Mouse (Mus musculus) right cerebral cortex, postnatal 14 days (tissue): ENCODE results near the gene Dlat.

Experiments
- DNase-seq: peaks from one replicate; pipeline ENCODE4 v3.0.0; 2022

Dlat gene

DNA sequence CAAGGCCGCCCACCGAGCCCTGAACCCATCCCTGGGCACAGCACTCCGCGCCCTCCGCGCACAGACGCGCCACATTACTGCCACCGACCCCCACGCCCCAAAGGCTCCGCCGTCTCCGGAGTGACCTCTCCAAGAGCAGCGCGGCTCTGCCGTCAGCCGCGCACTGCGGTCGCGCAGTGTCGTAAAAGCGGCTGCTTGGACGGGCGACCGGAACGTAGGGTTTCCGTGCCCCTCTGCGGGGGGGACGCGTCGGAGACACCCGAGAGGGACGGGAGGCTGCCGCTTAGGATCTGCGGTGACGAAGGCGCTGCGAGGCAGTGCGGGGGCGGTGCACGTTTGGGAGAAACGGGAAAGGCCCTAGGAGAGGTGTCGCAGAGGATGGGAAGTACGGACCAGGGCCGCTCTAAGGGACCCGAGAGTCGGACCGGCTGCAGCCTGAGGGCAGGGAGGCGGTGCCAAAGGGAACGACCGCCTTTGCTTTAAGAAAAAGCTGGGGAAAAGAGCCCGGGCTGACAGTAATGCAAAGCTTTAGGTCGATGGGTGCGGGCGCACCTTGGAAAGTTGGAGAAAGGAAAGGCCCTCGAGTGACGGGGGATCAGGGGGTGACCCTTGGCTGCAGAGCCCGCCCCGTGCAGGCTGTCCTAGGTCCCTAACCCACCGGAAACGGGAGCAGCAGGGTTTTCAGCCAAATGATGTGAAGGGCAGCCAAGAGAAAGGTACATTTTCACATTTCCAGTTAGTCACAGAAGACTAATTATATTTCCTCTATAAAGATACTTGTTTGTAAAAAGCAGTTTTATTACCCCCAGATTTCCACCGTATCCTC, at the start of gene Dlat:
Gene Dlat (minus strand): TSS at position 389 of the 826 bp plus-strand sequence.
- peak; percentile 85 for DNase-seq

DNA sequence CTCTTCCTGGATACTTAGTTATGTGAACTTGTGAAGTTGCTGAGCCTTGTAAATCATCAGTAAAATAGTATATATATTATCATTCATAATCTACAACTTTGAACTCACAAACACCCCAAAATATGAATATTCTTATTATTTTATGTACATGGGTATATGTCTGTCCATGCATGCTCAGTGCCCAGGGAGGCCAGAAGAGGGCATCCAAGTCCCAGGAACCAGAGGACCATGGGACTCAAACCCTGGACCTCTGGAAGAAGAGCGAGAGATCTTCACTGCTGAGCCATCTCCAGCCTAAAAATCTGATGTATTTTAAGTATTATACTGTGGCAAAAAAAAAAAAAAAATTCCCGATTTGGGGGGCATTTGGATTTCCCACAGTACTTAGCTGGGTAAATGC, 49.5 kb upstream of the Dlat start:
- peak; percentile 35 for DNase-seq

DNA sequence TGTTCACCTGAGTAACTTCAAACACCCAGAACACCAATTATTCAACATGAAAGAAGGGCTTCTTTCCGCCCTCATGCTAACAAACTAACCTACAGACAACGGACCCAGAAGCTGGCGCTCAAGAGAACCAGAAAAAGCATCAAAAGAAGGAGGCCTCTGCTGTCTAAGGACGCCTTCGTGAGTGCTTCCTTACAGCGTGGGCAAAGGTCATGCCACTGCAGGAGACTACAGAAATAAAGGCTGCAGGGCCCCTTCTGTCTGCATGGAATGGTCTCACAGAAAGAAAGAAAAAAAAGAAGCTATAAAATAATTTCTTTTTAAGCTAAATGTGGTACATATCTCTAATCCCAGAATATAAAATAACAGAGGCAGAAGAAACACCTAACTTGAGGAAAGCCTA, 45.3 kb upstream of the Dlat start:
- DNase-seq = no peak

- DNase-seq = peak; percentile 35
Observed at GRCm38 (mm10) chr9:50700921-50701691, 41.5 kb upstream of the Dlat start.

- peak; percentile 59 for DNase-seq
Observed at GRCm38 (mm10) chr9:50698418-50699409, 39.1 kb upstream of the Dlat start.

DNA sequence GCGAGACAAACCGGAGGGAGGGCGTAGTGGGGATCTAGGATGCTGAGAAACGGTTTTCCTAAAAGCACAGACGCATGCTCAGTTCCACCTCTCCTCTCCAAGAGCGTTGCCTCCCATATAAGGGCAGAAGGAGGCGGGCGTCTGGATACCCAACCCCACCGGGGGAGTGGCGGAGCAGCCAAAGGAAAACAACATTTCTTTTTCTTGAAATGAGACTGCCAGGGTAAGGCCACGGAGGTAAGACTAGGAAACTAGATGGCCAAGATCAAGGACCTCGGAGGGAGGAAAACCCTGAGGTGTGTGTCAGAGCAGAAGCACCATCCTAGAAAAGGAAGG, 38.1 kb upstream of the Dlat start:
- peak; percentile 71 for DNase-seq

DNA sequence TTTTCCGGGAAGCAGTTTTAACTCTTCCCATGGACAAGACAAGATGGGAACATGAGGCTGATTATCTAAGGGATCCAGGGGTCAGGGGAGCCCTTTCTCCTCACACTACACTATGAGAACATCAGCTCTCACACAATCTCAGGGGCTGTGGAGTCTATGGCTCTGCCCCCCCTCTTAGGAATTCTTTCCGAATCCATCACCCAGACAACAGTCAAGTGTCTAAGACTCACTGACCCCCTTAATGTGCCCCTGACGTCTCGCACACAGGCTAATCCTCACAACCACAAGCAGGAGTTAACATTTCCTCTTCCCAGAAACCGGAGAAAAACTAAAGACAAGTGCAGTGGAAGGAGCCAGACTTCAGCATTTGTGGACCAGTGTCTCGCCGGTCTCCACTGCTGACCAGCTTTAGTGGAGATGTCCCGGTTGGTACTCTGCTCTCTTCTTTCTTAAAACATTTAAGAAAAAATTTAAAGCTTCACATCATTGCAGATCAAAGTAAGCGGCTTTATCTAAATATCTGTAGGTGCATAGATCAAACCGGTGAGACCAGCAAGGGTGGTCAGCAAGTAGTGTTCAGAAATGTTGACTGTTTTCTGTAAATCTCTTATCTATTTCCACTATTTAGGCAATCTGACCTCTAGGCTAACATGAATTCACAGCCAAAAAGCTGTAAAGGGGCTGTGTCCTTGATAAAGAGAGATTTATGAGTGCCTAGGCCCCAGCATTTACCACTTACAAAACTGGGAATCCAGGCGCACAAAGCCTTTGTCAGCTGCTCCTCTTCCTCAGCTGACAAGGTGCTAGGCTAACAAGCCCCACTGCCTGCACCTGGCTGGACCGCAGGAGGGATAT, 37.5 kb upstream of the Dlat start:
- no peak for DNase-seq

GRCm38 (mm10) chr9:50695153-50695552, 35.6 kb upstream of the Dlat start:
- DNase-seq = no peak

GRCm38 (mm10) chr9:50693631-50694030, 34.1 kb upstream of the Dlat start:
- peak; percentile 38 for DNase-seq

- DNase-seq = no peak
Observed at GRCm38 (mm10) chr9:50692626-50693580, 33.3 kb upstream of the Dlat start.

DNA sequence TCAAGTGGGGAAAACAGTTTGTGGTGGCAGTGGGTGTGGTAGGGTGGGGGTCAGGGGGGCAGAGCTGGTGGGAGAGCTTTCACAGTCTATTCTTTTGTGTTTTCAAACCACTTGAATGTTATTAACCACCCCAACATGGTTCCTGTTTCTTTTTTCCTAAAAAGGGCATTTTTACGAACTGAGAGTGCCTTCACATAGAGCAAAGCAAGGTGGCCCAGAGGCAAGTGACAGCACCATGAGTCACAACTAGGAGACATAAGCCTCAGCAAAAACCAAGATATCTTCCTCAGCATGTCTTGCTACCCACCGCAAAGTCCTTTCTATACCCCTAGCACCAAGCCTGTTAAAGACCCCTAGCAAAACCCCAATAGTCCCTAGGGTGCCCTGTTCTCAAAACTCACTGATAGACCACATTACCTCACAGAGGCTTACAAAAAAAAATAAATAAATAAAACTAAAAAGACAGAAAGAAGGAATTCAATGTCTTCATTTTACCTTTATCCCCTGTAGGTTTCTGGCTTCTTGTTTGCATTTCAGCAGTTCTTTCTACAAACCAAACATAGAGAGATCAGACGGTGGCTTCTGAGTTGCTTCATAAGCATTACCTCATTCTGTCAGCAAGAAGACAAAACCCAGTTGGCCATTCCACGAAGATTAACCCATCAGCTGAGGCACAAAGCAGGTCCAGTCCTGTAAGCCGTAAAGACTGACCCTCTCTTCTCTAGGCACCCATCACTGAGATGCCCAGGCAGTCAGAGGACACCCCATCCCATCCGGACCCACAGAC, 27.5 kb upstream of the Dlat start:
- no peak for DNase-seq

DNA sequence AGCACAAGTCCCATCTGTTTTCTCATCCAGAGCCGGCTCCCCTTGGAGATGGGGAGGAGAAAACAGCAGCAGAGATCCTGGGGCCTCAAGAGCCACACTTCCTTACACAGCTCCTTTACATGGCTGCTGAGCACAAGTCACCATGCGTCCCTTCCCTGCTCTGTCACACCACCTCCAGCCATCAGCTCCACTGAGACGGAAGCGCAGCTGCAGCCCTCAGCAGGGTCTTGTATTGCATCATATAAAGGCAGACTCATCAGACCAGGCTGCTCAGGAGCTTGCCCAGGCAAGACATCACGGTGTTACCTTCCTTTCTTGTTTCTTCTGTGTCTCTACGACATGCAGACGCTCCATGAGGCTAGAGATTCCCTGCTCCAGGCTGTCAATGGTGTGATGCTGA, 22.1 kb upstream of the Dlat start:
- no peak for DNase-seq

DNA sequence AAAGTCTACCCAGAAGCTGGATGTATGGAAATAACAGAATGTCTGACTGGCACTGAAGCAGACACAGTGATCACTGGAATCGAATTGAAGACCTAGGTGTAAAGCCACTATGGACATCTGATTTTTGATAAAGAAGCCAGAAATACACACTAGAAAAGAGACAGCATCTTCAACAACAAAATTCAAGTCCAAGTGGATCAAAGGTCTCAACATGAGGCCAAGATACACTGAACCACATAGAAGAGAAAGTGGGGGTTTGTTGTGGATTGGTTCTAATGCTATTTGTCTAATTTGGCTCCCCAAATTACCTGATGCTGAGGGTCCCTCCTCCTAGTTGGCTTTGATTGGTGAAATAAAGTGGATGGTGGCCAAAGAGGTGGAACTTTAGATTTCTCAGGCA, 19.8 kb upstream of the Dlat start:
- no peak for DNase-seq

DNA sequence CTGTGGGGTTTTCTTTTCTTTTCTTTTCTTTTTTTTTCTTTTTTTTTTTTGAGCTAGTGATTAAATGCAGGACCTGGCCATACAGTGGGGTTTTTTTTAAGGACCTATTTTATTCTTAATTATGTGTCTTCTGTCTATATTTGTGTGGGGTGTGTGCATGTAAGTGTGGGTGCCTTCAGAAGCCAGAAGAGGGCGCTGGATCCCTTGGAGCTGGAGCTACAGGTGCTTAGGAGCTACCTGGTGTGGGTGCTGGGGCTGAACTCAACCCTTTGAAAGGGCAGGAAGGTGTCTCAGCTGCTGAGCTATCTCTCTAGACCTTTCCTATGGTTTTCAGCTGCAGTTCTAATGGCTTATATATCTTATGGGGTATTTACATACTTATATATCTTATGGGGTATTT, 15.2 kb upstream of the Dlat start:
- no peak for DNase-seq

- peak; percentile 60 for DNase-seq
Observed at GRCm38 (mm10) chr9:50670690-50671089, 11.1 kb upstream of the Dlat start.

- no peak for DNase-seq
Observed at GRCm38 (mm10) chr9:50667579-50668498, 8.3 kb upstream of the Dlat start.

DNA sequence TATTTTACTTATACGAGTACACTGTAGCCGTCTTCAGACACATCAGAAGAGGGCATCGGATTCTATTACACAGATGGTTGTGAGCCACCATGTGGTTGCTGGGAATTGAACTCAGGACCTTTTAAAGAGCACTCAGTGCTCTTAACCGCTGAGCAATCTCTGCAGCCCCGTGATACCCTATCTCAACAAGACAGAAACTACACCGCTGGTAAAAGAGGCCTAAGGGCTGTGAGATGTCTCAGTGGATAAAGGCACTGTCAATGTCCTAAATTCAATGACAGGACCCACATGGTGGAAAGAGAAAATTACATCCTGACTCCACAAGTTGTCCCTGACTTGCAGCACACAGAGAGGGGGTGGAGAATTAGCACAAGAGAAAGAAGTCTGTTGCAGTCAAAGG, 6.9 kb upstream of the Dlat start:
- DNase-seq = no peak

- DNase-seq = no peak
Observed at GRCm38 (mm10) chr9:50664826-50665225, 5.2 kb upstream of the Dlat start.

- peak; percentile 19 for DNase-seq
Observed at GRCm38 (mm10) chr9:50660431-50660830, 851 bp upstream of the Dlat start.
